Mouse (Mus musculus) ES-E14 (cell line): Measurements from ENCODE around the gene Cd28. TPM values are rescaled to one million over a fixed set of nuclear protein-coding genes. Genes with fewer than 3 reads are reported as not detected.

Source experiments
- DNase-seq: peaks from one replicate; pipeline ENCODE4 v3.0.0-alpha.2; 2013; ENCODE audit warnings: low read depth, low spot score
- H3K27ac ChIP-seq: 2 replicates; pipeline ENCODE4 v1.5.1; 2012; ENCODE audit warnings: low read depth, mild to moderate bottlenecking, low read length, moderate library complexity, mixed read lengths; ENCODE audit not compliant: poor library complexity, insufficient read depth, severe bottlenecking
- H3K36me3 ChIP-seq: 2 replicates; pipeline ENCODE4 v1.6.1; 2012; ENCODE audit warnings: mild to moderate bottlenecking, low read length, moderate library complexity, mixed read lengths; ENCODE audit not compliant: control insufficient read depth, poor library complexity, insufficient read depth, severe bottlenecking
- H3K4me1 ChIP-seq, 2 experiments: fragments of 150-350 bp in 1 of 2; sonication (generic) in 1 of 2; 2 replicates each; pipeline ENCODE4 v1.6.1; 2012; ENCODE audit warnings: low read length in 2 of 2, mild to moderate bottlenecking in 1 of 2, mixed read lengths in 1 of 2; ENCODE audit not compliant: control insufficient read depth in 2 of 2, insufficient read depth in 2 of 2, poor library complexity in 1 of 2
- H3K4me3 ChIP-seq, 2 experiments: fragments of 150-350 bp in 1 of 2; sonication (generic) in 1 of 2; 2 replicates each; pipeline ENCODE4 v1.5.1; 2012; ENCODE audit warnings: low read length in 2 of 2, low read depth in 1 of 2, mild to moderate bottlenecking in 1 of 2, mixed read lengths in 1 of 2; ENCODE audit not compliant: insufficient read depth in 1 of 2, poor library complexity in 1 of 2, severe bottlenecking in 1 of 2
- H3K9ac ChIP-seq: 2 replicates; pipeline ENCODE4 v1.6.1; 2012; ENCODE audit warnings: low read depth, mild to moderate bottlenecking, low read length, mixed read lengths; ENCODE audit not compliant: poor library complexity, insufficient read depth, severe bottlenecking
- H3K9me3 ChIP-seq: fragments of 150-350 bp; sonication (generic); 2 replicates; pipeline ENCODE4 v1.6.1; 2012; ENCODE audit warnings: low read depth, mild to moderate bottlenecking, low read length; ENCODE audit not compliant: control insufficient read depth, insufficient read depth
- CHD2 ChIP-seq: IDR thresholded peaks from 2 replicates; pipeline ENCODE4 v1.6.1; 2014; ENCODE audit warnings: mild to moderate bottlenecking, low read depth, low read length, inconsistent platforms
- HCFC1 ChIP-seq: IDR thresholded peaks from 2 replicates; pipeline ENCODE4 v1.6.1; 2012; ENCODE audit warnings: low read length, inconsistent platforms, borderline replicate concordance; ENCODE audit not compliant: insufficient read depth
- MAFK ChIP-seq: IDR thresholded peaks from 2 replicates; pipeline ENCODE4 v1.6.1; 2014; ENCODE audit warnings: mild to moderate bottlenecking, low read depth, low read length, inconsistent platforms; ENCODE audit not compliant: insufficient read depth
- ZC3H11A ChIP-seq: IDR thresholded peaks from 2 replicates; pipeline ENCODE4 v1.6.1; 2012; ENCODE audit warnings: low read depth, mild to moderate bottlenecking, inconsistent platforms, low read length, borderline replicate concordance
- ZNF384 ChIP-seq: IDR thresholded peaks from 2 replicates; pipeline ENCODE4 v1.6.1; 2012; ENCODE audit warnings: low read depth, low read length, inconsistent platforms
- in situ Hi-C, 2 experiments: fragments of 600-800 bp; cut with MboI; formaldehyde crosslinking; loops; one replicate each; pipeline ENCODE4 v1.15.1; 2025; ENCODE audit warnings: low sequenced_read_pairs in 2 of 2, inconsistent platforms in 1 of 2; ENCODE audit not compliant: unreplicated experiment in 2 of 2
- total RNA-seq: library from RNA; depleted of rRNA; stranded (reverse); fragments of 300-350 nt; gene quantifications from 2 replicates; pipeline ENCODE4 v1.2.3, GENCODE M21; 2012

Cd28 gene
- total RNA-seq, 1 experiment, result 0.22 TPM

DNA sequence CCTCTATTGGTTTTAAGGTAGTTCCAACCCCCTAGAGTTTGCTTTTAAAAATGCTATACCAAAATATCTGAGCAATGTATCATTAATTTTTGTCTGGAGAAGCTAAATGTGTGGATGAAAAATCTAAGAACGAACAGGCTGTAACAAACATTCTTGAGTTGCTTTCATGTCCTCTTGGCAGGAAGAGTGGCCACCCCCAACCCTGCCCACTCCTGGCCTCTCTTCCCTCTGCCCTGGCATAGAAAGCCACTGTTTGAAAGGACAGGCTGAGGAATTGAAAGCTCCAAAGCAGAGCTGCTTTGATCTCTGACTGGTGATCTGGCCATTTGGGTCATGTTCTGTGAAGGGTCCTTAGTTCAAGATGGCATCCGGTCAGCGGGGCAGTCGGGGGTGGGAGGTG lies 32.8 kb upstream of the Cd28 start:
- no peak for TF ChIP-seq HCFC1
- no peaks in the 10 kb centered on the region for H3K9me3 ChIP-seq
- in situ Hi-C loops, result no loop called here
- DNase-seq, result no peak
- H3K27ac ChIP-seq, result no peak overlapping the region
- no peak overlapping the region for H3K9ac ChIP-seq
- no peaks in the 10 kb centered on the region for H3K36me3 ChIP-seq
- no peak overlapping the region for H3K4me3 ChIP-seq
- no peaks in the 10 kb centered on the region for H3K4me1 ChIP-seq

DNA sequence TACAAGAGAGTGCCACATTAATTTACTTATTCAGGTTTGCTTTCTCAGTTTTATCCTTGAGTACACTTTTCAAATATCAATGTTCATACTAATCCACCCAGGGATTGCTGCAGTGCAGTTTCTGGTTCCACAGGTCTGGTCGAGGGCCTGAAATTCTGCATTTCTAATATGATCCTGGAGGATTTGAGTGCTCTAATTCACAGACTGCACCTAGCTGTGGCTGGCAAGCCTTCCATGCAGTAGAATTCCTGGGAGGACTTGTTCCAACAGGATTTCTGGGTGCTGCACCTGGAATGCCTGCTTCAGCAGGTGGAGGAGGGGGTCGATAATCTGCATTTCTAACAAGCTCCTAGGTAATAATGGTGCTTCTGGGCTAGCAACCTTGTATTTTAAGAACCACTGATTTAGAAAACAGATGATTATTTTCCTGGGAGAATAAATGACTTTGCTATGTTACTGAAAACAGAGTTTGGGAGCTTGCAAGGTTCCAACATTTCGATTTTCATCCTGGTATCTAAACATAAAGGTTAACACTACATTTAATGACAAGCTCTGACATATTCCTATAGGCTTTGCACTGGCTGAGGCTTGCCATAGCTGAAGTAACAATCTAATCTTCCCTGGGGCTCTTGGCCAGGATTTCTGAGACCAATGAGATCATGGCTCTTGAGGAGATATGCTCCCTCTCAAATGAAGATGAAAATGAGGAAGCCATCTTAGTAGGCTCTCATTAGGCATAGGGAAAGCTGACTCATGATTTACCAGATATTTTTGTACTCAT lies 20.3 kb upstream of the Cd28 start:
- H3K36me3 ChIP-seq, result no peaks in the 10 kb centered on the region
- no peak overlapping the region for H3K9ac ChIP-seq
- no peak overlapping the region for H3K4me3 ChIP-seq
- TF ChIP-seq ZC3H11A (no peak), ZNF384 (no peak), HCFC1 (no peak), MAFK (no peak), CHD2 (no peak)
- no peak for DNase-seq
- in situ Hi-C loops, result no loop called here
- H3K27ac ChIP-seq, result no peak overlapping the region
- no peaks in the 10 kb centered on the region for H3K9me3 ChIP-seq
- H3K4me1 ChIP-seq, result no peaks in the 10 kb centered on the region

DNA sequence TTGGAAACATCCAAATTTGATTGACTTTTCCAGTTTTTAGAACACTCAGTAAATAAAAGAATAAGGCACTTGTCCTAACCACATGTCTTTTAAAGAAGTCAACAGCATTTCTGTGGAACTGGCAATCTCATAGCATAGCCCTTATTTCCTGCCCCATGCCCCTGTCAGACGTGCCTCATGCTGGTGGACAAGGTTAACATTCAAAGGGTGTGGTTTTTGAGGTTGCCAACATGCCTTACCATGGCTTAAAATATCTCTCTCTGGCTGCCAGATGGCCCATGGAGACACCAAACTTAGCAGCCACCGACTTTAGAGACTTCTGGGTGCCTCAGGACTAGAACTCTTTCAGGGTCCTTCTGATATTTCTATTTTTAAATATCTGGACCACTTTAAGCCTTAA lies 14.0 kb upstream of the Cd28 start:
- Histone ChIP-seq H3K9ac (no peak overlapping the region), H3K36me3 (no peaks in the 10 kb centered on the region), H3K27ac (no peak overlapping the region), H3K9me3 (no peaks in the 10 kb centered on the region), H3K4me1 (no peaks in the 10 kb centered on the region), H3K4me3 (no peak overlapping the region)
- DNase-seq, result no peak
- in situ Hi-C loops, result no loop called here
- TF ChIP-seq HCFC1, result no peak
- TF ChIP-seq MAFK, result no peak
- no peak for TF ChIP-seq ZC3H11A
- no peak for TF ChIP-seq ZNF384
- no peak for TF ChIP-seq CHD2

DNA sequence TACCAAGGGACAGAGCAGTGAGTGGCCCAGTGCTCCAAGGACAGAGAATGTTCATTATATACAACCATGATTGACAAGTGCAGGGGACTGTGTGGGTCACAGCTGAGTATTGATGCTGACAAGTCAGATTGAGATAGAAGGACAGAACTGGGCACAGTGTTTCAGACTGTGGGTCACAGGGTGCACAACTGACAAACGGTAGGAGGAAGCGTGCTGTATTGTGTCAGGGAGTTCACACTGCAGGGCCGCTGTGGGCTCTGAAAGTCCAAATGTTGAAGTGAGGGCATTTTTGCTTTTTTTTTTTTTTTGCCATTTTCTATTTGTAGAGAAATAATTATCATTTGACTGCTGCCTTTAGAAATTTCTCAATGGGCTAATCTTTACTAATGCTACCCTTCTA lies 3.4 kb upstream of the Cd28 start:
- no peak overlapping the region for H3K27ac ChIP-seq
- no peaks in the 10 kb centered on the region; the same call in 1 of the 2 replicates for H3K9me3 ChIP-seq
- no peak for DNase-seq
- in situ Hi-C loops, result no loop called here
- no peaks in the 10 kb centered on the region for H3K4me1 ChIP-seq
- no peak overlapping the region for H3K9ac ChIP-seq
- no peaks in the 10 kb centered on the region for H3K36me3 ChIP-seq
- no peak for TF ChIP-seq MAFK
- H3K4me3 ChIP-seq, result no peak overlapping the region

DNA sequence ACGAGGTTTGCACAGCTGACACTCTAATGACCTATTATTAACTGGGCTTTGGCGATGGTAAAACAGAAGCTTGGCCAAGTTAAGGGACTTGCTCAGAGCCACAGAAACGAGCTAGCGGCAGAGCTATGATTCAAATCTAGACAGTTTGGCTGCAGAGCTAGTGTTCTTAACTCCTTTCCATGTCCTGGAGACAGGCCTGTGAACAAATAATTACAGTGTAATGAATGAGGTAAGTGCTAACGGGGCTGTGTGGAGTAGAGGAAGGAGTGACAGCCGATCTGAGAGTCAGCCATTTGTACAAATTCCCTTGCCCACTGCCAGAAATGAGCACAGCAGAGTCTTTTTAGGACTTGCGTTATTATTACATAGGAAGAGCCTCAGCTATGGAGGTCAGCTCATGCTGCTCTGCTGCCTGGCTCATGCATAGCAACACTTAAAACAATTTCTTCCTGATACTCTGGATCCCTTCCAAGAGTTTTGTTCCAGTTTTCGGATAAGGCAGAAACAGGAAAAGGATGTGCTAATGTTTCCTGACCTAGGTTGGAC lies 876 bp upstream of the Cd28 start:
- H3K9ac ChIP-seq, result no peak overlapping the region
- in situ Hi-C loops, result no loop called here
- no peaks in the 10 kb centered on the region for H3K36me3 ChIP-seq
- no peaks in the 10 kb centered on the region for H3K4me1 ChIP-seq
- peaks cover 1% of the 10 kb centered on the region; the same call in 1 of the 2 replicates for H3K9me3 ChIP-seq
- no peak overlapping the region for H3K27ac ChIP-seq
- DNase-seq, result no peak
- TF ChIP-seq ZC3H11A (no peak), ZNF384 (no peak), CHD2 (no peak), MAFK (no peak), HCFC1 (no peak)
- no peak overlapping the region for H3K4me3 ChIP-seq
